Mouse (Mus musculus) limb, embryonic 14.5 days (tissue): ENCODE data around the gene Jazf1. TPM values are rescaled to one million over a fixed set of nuclear protein-coding genes. Genes with fewer than 3 reads are reported as not detected.
A peak's percentile ranks its signal among the peaks of the same experiment; 100 is the strongest.

Experiments used
- ATAC-seq: fragments of 200-750 bp; cut with Nextera tagmentation; 2 replicates; pipeline ENCODE4 v1.8.0; 2017; ENCODE audit warnings: low read depth, moderate number of reproducible peaks, moderate TSS enrichment; ENCODE audit not compliant: low FRiP score
- DNase-seq: peaks from one replicate; pipeline ENCODE4 v3.0.0-alpha.2; 2015; ENCODE audit warnings: low spot score
- H3K27ac ChIP-seq: fragments of 300-500 bp; sonication (generic); replicated peaks from 2 replicates; pipeline ENCODE4 v1.5.1; 2014; ENCODE audit warnings: low read depth, mild to moderate bottlenecking, low read length, moderate library complexity, mixed read lengths
- H3K27me3 ChIP-seq: fragments of 300-500 bp; sonication (generic); 2 replicates; pipeline ENCODE4 v1.6.1; 2014; ENCODE audit warnings: low read length, mixed read lengths; ENCODE audit not compliant: control insufficient read depth, insufficient read depth
- H3K36me3 ChIP-seq: fragments of 300-500 bp; sonication (generic); 2 replicates; pipeline ENCODE4 v1.6.1; 2014; ENCODE audit warnings: mild to moderate bottlenecking, low read length, moderate library complexity, mixed read lengths; ENCODE audit not compliant: control insufficient read depth, insufficient read depth
- H3K4me1 ChIP-seq: fragments of 300-500 bp; sonication (generic); 2 replicates; pipeline ENCODE4 v1.6.1; 2014; ENCODE audit warnings: antibody characterized with exemption, low read length, mixed read lengths; ENCODE audit not compliant: control insufficient read depth, insufficient read depth
- H3K4me2 ChIP-seq: fragments of 300-500 bp; sonication (generic); replicated peaks from 2 replicates; pipeline ENCODE4 v1.6.1; 2014; ENCODE audit warnings: low read depth, mild to moderate bottlenecking, low read length, moderate library complexity; ENCODE audit not compliant: severe bottlenecking
- H3K4me3 ChIP-seq: fragments of 300-500 bp; sonication (generic); replicated peaks from 2 replicates; pipeline ENCODE4 v1.5.1; 2014; ENCODE audit warnings: low read length
- H3K9ac ChIP-seq: fragments of 300-500 bp; sonication (generic); 2 replicates; pipeline ENCODE4 v1.6.1; 2014; ENCODE audit warnings: mild to moderate bottlenecking, low read depth, low read length, moderate library complexity; ENCODE audit not compliant: severe bottlenecking
- H3K9me3 ChIP-seq: fragments of 300-500 bp; sonication (generic); 2 replicates; pipeline ENCODE4 v1.6.1; 2016; ENCODE audit warnings: low read length; ENCODE audit not compliant: control insufficient read depth
- POLR2A ChIP-seq: fragments of 200-500 bp; IDR thresholded peaks from 2 replicates; pipeline ENCODE4 v1.8.0; 2012; ENCODE audit warnings: inconsistent platforms, mild to moderate bottlenecking, moderate library complexity, borderline replicate concordance; ENCODE audit not compliant: insufficient read depth, insufficient read length; ENCODE audit errors: extremely low read depth
- WGBS: fragments of 180-500 bp; shearing (Covaris S2); extraction: QIAGEN DNeasy Blood & Tissue Kit; methylation state at CpG from one replicate; pipeline ENCODE4 v1.1.7; 2014; 5-methylcytosine and 5-hydroxymethylcytosine counted together
- polyA plus RNA-seq, 2 experiments: library from polyadenylated mRNA; depleted of rRNA in 1 of 2; stranded (reverse) in 1 of 2; unstranded in 1 of 2; fragments of >200 nt; fragmentation: Nextera tagmentation in 1 of 2; extraction: Ambion mirVana in 1 of 2; gene quantifications; 2 replicates each; pipeline versions ENCODE4 v1.2.1 to v1.2.3; 2012 to 2014

Gene Jazf1
- polyA plus RNA-seq, 2 experiments = 13.2 to 22.0 TPM

GRCm38 (mm10) chr6:52963430-52963732 lies 105.0 kb downstream of the Jazf1 start:
- Histone ChIP-seq H3K9me3 (no peaks in the 10 kb centered on the region), H3K4me1 (peaks cover 58% of the 10 kb centered on the region), H3K36me3 (no peaks in the 10 kb centered on the region), H3K27ac (peak overlapping the region; percentile 49; the same call in 1 of the 2 replicates), H3K4me3 (no peak overlapping the region), H3K4me2 (no peak overlapping the region), H3K9ac (no peak overlapping the region), H3K27me3 (no peaks in the 10 kb centered on the region)
- TF ChIP-seq POLR2A = no peak
- 22% methylated on average over 6 of the region's 6 CpGs for WGBS
- ATAC-seq (no peak), DNase-seq (no peak)

DNA sequence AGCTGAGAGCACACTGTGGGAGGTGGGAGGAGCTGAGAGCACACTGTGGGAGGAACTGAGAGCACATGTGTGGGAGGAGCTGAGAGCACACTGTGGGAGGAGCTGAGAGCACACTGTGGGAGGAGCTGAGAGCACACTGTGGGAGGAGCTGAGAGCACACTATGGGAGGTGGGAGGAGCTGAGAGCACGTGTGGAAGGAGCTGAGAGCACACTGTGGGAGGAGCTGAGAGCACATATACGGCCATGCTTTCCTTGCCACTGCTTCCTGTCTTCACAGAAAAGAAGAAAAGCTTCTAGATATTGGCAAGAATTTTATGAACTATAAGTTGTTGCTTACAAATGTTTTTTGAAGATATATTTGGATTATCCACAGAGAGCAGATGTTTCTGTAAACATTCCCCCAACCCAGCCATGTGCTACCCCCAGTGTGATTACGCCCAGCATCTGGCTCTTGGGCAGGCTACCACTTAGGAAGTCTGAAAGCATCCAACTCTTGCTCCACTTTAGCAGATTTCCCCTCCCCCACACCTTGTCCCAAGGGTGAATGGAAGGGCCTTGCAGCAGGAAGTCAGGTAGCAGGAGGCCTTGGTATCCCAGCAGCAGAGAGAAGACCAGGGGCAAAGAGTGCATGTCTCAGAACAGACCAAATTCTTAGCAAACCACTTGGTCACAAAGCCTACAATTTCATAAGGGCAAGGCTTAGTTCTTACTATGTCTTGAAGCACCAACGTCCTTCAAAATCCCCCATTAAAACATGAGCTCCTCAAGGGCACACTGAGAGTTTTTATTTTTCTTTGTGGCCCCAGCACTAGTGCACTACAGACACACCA lies 105.6 kb downstream of the Jazf1 start:
- no peak for TF ChIP-seq POLR2A
- Histone ChIP-seq H3K27me3 (no peaks in the 10 kb centered on the region), H3K4me3 (no peak overlapping the region), H3K9ac (no peak overlapping the region), H3K36me3 (no peaks in the 10 kb centered on the region), H3K4me1 (peaks cover 52% of the 10 kb centered on the region), H3K27ac (peak overlapping the region; percentile 49; the same call in 1 of the 2 replicates), H3K4me2 (no peak overlapping the region), H3K9me3 (no peaks in the 10 kb centered on the region)
- ATAC-seq = no peak
- WGBS = 39% methylated on average over 4 of the region's 4 CpGs
- no peak for DNase-seq

- 57% methylated on average over 6 of the region's 6 CpGs for WGBS
- H3K36me3 ChIP-seq = no peaks in the 10 kb centered on the region
- H3K4me3 ChIP-seq = no peak overlapping the region
- no peaks in the 10 kb centered on the region for H3K27me3 ChIP-seq
- H3K9me3 ChIP-seq = no peaks in the 10 kb centered on the region
- H3K4me2 ChIP-seq = no peak overlapping the region
- peak overlapping the region; percentile 38; the same call in 1 of the 2 replicates for H3K27ac ChIP-seq
- no peak overlapping the region for H3K9ac ChIP-seq
- no peak for TF ChIP-seq POLR2A
- ATAC-seq (no peak), DNase-seq (no peak)
- H3K4me1 ChIP-seq = peaks cover 49% of the 10 kb centered on the region
Observed at GRCm38 (mm10) chr6:52961660-52962490, 106.6 kb downstream of the Jazf1 start.

DNA sequence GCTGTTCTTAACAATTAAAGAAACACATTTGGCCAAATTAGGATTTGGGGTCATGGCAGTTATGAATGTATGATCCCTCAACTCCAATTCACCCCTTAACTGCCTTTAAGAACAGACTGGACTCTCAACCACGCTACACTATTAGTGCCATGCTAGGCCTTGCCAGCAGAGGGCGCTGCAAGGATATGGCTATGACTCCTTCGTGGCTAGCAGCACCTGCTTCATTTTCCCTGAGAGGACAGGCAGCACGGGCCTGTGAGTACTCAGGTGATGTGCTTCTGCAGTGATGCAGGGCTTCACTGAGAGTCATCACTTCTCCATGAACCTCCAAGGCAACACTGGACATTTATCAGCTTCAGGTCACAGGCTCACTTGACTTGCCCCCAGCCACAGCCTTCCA lies 110.7 kb downstream of the Jazf1 start:
- ATAC-seq = no peak

GRCm38 (mm10) chr6:52956131-52956530 lies 112.3 kb downstream of the Jazf1 start:
- Histone ChIP-seq H3K4me3 (no peak overlapping the region), H3K4me1 (peaks cover 24% of the 10 kb centered on the region), H3K36me3 (no peaks in the 10 kb centered on the region), H3K4me2 (no peak overlapping the region), H3K9ac (no peak overlapping the region), H3K9me3 (no peaks in the 10 kb centered on the region), H3K27ac (no peak overlapping the region), H3K27me3 (no peaks in the 10 kb centered on the region)
- DNase-seq = no peak
- ATAC-seq = no peak
- WGBS = 69% methylated on average over 2 of the region's 2 CpGs
- TF ChIP-seq POLR2A = no peak

More for the DNA sequence above, 110.7 kb downstream of the Jazf1 start:
- DNase-seq = peak; percentile 59
- Histone ChIP-seq H3K9me3 (no peaks in the 10 kb centered on the region), H3K4me2 (no peak overlapping the region), H3K4me3 (no peak overlapping the region), H3K4me1 (peaks cover 23% of the 10 kb centered on the region), H3K27ac (no peak overlapping the region), H3K9ac (no peak overlapping the region), H3K36me3 (no peaks in the 10 kb centered on the region), H3K27me3 (no peaks in the 10 kb centered on the region)
- WGBS = 12% methylated on average over 4 of the region's 4 CpGs
- no peak for TF ChIP-seq POLR2A
